Mouse (Mus musculus): ENCODE measurements around the gene Tpr.

The Tpr gene

GRCm38 (mm10) chr1:150392638-150393487 is at the start of gene Tpr, which contains the start of gene Odr4:
Gene Tpr, plus strand, starts transcription at chr1:150392838.
Gene Odr4, minus strand, starts transcription at chr1:150393080.
- peak; percentile 97 for DNase-seq (ENCODE audit: extremely low spot score, low read depth, low spot score)

GRCm38 (mm10) chr1:150360864-150361263 is 31.8 kb upstream of the Tpr start:
- DNase-seq (ENCODE audit: extremely low spot score, low read depth, low spot score) = no peak

GRCm38 (mm10) chr1:150372895-150373294 is 19.7 kb upstream of the Tpr start:
- no peak for DNase-seq (ENCODE audit: extremely low spot score, low read depth, low spot score)

GRCm38 (mm10) chr1:150374247-150374646 is 18.4 kb upstream of the Tpr start:
- DNase-seq (ENCODE audit: extremely low spot score, low read depth, low spot score) = no peak

DNA sequence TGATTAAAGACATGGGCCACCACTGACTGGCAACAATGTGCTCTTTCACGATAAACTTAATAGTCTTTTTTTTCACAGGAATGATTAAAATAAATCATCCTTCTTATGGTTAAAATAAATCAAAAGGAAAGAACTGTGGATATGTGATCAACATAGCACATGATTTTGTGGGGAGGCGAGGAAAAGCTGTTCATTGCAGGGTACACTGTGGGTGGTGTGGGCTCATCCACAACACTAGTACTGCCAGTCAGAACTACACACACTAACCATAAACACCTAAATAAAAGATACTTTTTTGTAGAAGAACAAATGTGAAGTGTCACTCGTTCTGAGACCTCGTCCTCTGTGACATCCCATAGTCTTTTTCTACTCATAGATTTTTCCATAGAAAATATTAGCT is 8.5 kb upstream of the Tpr start:
- DNase-seq (ENCODE audit: extremely low spot score, low read depth, low spot score) = no peak

GRCm38 (mm10) chr1:150387572-150387971 is 5.1 kb upstream of the Tpr start:
- DNase-seq (ENCODE audit: extremely low spot score, low read depth, low spot score) = no peak

DNA sequence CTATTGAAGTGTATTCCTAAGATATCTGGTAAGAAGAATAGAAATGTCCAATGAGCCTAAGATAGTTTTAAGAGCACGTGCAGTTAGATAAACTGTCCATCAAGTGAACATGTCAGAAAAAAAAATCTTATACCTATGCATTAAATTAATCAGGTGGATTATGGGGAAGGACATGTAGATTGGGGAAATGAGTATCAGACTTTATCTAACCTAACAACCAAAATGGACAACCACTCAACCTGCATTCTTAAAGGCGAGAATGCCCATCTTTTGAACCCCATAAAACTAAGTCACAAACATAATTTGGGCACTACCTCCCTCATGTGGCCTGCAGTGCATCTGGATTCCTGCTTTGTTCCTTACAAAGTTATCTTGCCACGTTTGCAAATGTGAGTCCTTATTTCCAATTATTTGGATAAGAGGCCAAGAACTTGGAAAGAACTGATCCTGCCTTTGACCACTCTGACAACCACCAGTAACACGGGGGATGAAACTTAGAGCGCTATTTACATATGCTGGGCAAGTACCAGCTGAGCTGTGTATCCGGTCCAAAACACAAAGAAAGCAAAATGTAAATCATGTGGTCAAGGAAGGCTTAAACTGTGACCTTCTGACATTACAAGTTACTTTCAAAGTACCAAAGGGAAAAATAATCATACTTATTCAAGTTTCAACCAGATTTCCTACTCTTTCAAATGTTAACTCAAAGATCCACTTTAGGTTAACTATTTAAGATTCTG is 3.1 kb upstream of the Tpr start:
- no peak for DNase-seq (ENCODE audit: extremely low spot score, low read depth, low spot score)

GRCm38 (mm10) chr1:150391931-150392637 is 554 bp upstream of the Tpr start:
- peak; percentile 18 for DNase-seq (ENCODE audit: extremely low spot score, low read depth, low spot score)

DNA sequence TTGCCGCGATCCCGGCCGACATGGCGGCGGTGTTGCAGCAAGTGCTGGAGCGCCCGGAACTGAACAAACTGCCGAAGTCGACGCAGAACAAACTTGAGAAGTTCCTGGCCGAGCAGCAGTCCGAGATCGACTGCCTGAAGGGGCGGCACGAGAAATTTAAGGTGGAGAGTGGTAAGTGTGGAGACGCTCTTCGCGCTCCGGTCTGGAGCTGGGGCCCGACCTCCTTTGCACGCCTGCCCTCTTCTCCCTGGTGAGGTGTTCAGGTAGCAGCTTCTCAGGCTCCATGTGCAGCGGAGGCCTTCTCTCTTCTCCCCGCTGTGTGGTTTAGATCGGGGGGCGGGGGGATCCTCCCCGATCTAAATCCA is 832 bp downstream of the Tpr start:
- no peak for DNase-seq (ENCODE audit: extremely low spot score, low read depth, low spot score)

- DNase-seq (ENCODE audit: extremely low spot score, low read depth, low spot score) = no peak
Observed at GRCm38 (mm10) chr1:150396001-150396400, 3.4 kb downstream of the Tpr start.

DNA sequence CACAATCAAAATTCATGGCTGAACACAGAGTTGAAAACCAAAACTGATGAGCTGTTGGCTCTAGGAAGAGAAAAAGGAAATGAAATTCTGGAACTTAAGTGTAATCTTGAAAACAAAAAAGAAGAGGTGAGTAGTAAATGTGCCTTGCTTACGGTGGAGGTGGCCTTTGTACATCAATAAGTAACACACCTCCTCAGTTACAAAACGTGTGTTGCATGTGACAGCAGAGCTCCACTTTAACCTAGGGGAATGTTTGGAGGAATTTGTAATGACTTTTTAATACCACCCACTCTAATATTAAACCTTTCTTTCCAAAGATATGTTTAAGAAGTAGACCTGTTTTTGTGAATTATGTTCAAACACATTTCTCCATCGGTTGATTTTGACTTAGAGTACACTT is 11.3 kb downstream of the Tpr start:
- DNase-seq (ENCODE audit: extremely low spot score, low read depth, low spot score) = no peak

- DNase-seq (ENCODE audit: extremely low spot score, low read depth, low spot score) = no peak
Observed at GRCm38 (mm10) chr1:150404555-150404954, 11.9 kb downstream of the Tpr start.

DNA sequence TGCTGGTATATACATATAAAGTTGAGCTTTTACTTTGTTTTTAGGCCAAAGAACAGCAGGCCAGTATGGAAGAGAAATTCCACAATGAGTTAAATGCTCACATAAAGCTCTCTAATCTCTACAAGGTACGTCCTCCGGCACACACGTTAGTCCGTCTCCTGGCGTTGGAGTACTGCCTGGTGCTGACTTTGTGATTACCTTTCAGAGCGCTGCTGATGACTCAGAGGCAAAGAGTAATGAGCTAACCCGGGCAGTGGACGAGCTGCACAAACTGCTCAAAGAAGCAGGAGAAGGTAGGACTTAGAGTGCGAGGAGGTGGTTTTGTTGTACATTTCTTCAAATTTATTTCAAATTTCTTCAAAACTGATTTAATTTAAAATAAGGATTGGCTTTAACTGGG is 14.6 kb downstream of the Tpr start:
- no peak for DNase-seq (ENCODE audit: extremely low spot score, low read depth, low spot score)

DNA sequence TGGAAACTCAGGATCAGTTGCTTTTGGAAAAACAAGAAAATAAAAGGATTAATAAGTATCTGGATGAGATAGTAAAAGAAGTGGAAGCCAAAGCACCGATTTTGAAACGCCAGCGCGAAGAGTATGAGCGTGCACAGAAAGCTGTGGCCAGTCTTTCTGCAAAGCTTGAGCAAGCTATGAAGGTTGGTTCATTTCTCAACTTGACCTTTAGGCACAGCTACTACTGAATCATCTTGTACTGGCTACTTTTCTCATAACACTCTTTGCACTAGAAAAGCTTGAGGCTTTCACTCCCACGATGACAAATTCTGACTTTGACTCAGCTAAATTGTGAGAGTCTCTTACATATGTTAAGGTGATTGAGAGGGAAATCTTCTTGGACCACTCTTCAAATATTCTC is 17.4 kb downstream of the Tpr start:
- DNase-seq (ENCODE audit: extremely low spot score, low read depth, low spot score) = no peak

DNA sequence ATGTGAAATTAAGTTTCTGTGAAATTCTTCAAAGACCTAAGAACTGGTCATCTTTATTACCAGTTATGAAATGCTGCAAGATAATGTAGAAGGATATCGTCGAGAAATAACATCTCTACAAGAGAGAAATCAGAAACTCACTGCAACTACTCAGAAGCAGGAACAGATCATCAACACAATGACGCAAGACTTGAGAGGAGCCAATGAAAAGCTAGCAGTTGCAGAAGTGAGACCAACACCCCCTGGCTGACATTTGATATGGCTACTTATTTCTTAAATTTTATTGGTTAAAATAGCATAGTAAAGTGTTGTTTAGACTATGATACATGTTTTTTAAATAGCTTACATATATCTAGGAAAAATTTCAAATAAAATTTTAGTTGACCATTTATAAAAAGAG is 23.4 kb downstream of the Tpr start:
- DNase-seq (ENCODE audit: extremely low spot score, low read depth, low spot score) = no peak

- no peak for DNase-seq (ENCODE audit: extremely low spot score, low read depth, low spot score)
Observed at GRCm38 (mm10) chr1:150418426-150418825, 25.8 kb downstream of the Tpr start.

DNA sequence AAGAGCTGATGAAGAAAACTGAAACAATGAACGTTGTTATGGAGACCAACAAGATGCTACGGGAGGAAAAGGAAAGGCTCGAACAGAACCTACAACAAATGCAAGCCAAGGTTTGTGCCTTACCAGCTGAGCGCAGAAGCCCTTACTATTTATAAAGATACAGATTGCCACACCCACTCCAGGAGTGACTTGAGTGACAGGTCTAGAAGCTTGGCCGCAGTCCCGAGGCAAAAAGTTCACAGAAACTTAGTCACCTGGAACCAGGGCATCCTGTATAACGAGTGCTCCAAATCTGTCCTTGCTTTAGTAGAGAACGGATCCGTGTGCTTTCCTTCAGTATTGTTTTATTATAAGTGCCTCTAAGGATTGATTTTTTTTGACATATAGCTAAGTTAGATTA is 33.0 kb downstream of the Tpr start:
- no peak for DNase-seq (ENCODE audit: extremely low spot score, low read depth, low spot score)

DNA sequence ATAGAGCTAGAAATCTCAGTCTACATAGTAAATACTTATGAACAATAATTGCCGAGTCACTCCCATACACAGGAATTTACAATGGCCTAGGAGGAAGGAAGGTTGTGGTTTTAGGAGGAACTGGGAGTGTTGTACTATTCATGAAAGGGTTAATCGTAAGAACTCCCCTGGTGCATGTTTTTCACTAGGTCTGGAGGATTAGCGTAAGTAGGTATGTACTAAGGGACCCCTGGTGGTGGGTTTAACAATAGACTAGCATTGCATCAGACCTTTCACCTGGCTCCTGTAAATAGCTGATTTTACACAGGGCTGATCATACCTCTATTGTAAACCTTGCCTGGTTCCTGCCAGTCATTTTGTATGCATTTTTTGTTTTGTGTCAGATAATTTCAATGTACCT is 33.6 kb downstream of the Tpr start:
- DNase-seq (ENCODE audit: extremely low spot score, low read depth, low spot score) = no peak

- DNase-seq (ENCODE audit: extremely low spot score, low read depth, low spot score) = no peak
Observed at GRCm38 (mm10) chr1:150438641-150439040, 46.0 kb downstream of the Tpr start.

DNA sequence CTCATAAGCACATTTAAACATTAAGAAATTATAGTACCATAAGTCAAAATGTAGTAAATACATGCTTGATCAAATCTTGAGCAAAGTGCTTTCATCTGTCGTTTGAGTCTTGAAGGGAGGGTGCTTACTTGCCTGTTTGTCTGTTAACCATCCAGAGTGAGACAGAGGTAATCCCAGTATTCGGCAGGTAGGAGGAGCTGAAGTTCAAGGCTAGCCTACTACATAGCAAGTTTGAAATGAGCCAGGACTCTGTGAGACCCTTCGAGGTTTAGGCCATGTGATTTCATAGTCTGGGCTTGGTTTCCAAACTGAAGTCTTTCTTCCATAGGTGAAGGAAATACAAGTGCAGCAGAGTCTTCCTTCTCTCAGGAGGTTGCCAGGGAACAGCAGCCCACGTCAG is 49.1 kb downstream of the Tpr start:
- DNase-seq (ENCODE audit: extremely low spot score, low read depth, low spot score) = no peak

GRCm38 (mm10) chr1:150458977-150459376 is 66.3 kb downstream of the Tpr start:
- no peak for DNase-seq (ENCODE audit: extremely low spot score, low read depth, low spot score)

DNA sequence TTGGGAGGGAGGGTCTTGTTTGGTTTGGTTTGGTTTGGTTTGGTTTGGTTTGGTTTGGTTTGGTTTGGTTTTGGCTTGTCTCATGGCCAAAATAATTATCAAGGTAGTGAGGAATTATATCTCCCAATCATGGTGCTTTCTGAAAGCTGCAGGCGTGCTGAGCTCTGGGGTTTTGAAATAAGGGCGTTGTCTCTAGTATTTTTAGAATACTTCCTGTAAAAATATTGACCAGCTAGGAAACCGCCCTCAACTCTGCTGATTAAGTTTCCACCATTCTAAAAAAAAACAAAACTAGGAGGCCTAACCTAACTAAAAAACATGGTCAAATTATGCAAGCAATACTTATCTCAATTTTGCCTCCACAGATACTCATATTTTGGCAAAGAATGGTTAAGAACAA is 67.0 kb downstream of the Tpr start:
- DNase-seq (ENCODE audit: extremely low spot score, low read depth, low spot score) = no peak
